Mouse (Mus musculus) hindbrain, embryonic 13.5 days (tissue): ENCODE results near the gene Ccdc32. TPM values are rescaled to one million over a fixed set of nuclear protein-coding genes. Genes with fewer than 3 reads are reported as not detected.

Experiments
- ATAC-seq: fragments of 200-750 bp; cut with Nextera tagmentation; 2 replicates; pipeline ENCODE4 v1.8.0; 2017; ENCODE audit warnings: moderate TSS enrichment; ENCODE audit not compliant: low FRiP score
- H3K27ac ChIP-seq: fragments of 300-500 bp; sonication (generic); 2 replicates; pipeline ENCODE4 v1.5.1; 2015; ENCODE audit warnings: inconsistent platforms, mild to moderate bottlenecking, moderate library complexity
- H3K27me3 ChIP-seq: fragments of 300-500 bp; sonication (generic); 2 replicates; pipeline ENCODE4 v1.6.1; 2015; ENCODE audit warnings: mild to moderate bottlenecking, inconsistent platforms
- H3K36me3 ChIP-seq: fragments of 300-500 bp; sonication (generic); 2 replicates; pipeline ENCODE4 v1.6.1; 2015; ENCODE audit warnings: mild to moderate bottlenecking, inconsistent platforms
- H3K4me1 ChIP-seq: fragments of 300-500 bp; sonication (generic); replicated peaks from 2 replicates; pipeline ENCODE4 v1.6.1; 2015; ENCODE audit warnings: inconsistent platforms
- H3K4me2 ChIP-seq: fragments of 300-500 bp; sonication (generic); 2 replicates; pipeline ENCODE4 v1.6.1; 2015; ENCODE audit warnings: inconsistent platforms, mild to moderate bottlenecking, moderate library complexity
- H3K4me3 ChIP-seq: fragments of 300-500 bp; sonication (generic); 2 replicates; pipeline ENCODE4 v1.5.1; 2015; ENCODE audit warnings: mild to moderate bottlenecking, inconsistent platforms
- H3K9ac ChIP-seq: fragments of 300-500 bp; sonication (generic); 2 replicates; pipeline ENCODE4 v1.6.1; 2015; ENCODE audit warnings: mild to moderate bottlenecking, inconsistent platforms
- H3K9me3 ChIP-seq: fragments of 300-500 bp; sonication (generic); 2 replicates; pipeline ENCODE4 v1.6.1; 2016; ENCODE audit warnings: inconsistent platforms
- WGBS: fragments of 180-500 bp; shearing (Covaris S2); methylation state at CpG from one replicate; pipeline ENCODE4 v1.1.7; 2015; 5-methylcytosine and 5-hydroxymethylcytosine counted together
- polyA plus RNA-seq: library from polyadenylated mRNA; unstranded; fragments of >200 nt; fragmentation: Nextera tagmentation; extraction: Ambion mirVana; gene quantifications from 2 replicates; pipeline ENCODE4 v1.2.1, GENCODE M21; 2015

Ccdc32 gene
- 34.2 and 36.0 TPM in 2 replicates for polyA plus RNA-seq

GRCm38 (mm10) chr2:119028941-119029551, at the start of gene Ccdc32:
TSS of gene Ccdc32 (minus strand) at chr2:119029393.
- peaks cover 19% of the 10 kb centered on the region for H3K4me1 ChIP-seq
- WGBS: 2% methylated on average over 28 of the region's 28 CpGs
- peak within 1 kb of the TSS; percentile 78 for H3K9ac ChIP-seq
- peak within 1 kb of the TSS; percentile 73 for H3K4me2 ChIP-seq
- H3K4me3 ChIP-seq: peak within 1 kb of the TSS; percentile 60
- H3K9me3 ChIP-seq: no peaks in the 10 kb centered on the region
- peak; percentile 96 for ATAC-seq
- peaks cover 22% of the 10 kb centered on the region for H3K36me3 ChIP-seq
- H3K27ac ChIP-seq: no peak within 1 kb of the TSS
- H3K27me3 ChIP-seq: 0 out of 2 replicates have a peak, but pooled peaks cover 2% of the 10 kb centered on the region

DNA sequence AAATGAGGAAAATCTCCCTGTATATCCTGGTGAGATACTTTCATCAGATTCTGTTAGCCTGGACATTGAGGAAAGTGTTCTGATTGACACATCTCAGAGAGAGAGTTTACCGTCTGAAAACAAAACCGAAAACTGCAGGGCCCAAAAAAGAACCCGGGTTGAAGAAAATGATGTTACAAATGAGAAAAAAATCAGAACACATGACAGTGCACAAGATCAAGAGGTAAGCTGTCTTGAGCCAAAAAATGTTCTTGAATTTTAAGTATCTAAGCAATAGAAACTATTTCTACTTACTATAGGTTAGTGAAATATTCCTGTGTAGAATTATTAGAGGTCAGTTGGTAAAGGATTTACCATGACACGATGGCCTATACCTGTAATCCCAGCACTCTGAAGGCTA, 43.2 kb upstream of the Ccdc32 start:
- no peaks in the 10 kb centered on the region for H3K27me3 ChIP-seq
- no peak overlapping the region for H3K9ac ChIP-seq
- no peak overlapping the region for H3K4me2 ChIP-seq
- no peak for ATAC-seq
- no peak overlapping the region for H3K4me3 ChIP-seq
- WGBS: 95% methylated on average over 4 of the region's 4 CpGs
- no peaks in the 10 kb centered on the region for H3K4me1 ChIP-seq
- H3K9me3 ChIP-seq: no peaks in the 10 kb centered on the region
- no peaks in the 10 kb centered on the region; the same call in 1 of the 2 replicates for H3K36me3 ChIP-seq
- H3K27ac ChIP-seq: no peak overlapping the region

DNA sequence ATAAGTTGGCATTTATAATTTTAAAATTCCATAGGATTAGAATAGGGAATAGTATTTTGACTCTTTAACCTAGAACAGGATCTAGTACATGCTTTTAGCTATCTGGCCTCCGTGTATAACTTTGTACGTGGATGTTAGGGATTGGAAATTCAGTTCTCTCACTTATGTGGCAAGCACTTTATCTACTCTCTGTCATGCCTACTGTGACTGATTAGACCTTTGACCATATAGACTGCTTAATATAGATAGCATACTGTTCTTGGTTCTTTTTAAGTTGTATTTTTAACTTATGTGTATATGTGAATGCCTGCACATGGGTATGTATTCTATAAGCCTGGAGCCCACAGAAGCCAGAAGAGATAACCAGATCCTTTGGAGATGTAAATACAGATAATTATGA, 30.9 kb upstream of the Ccdc32 start:
- no peak for ATAC-seq
- Histone ChIP-seq H3K9ac (no peak overlapping the region), H3K27ac (no peak overlapping the region), H3K27me3 (no peaks in the 10 kb centered on the region), H3K4me1 (no peaks in the 10 kb centered on the region), H3K4me2 (no peak overlapping the region), H3K36me3 (no peaks in the 10 kb centered on the region), H3K4me3 (no peak overlapping the region), H3K9me3 (no peaks in the 10 kb centered on the region)
- 96% methylated on average over 2 of the region's 2 CpGs for WGBS

- Histone ChIP-seq H3K27me3 (no peaks in the 10 kb centered on the region), H3K9me3 (no peaks in the 10 kb centered on the region), H3K4me2 (no peak overlapping the region), H3K4me3 (no peak overlapping the region), H3K4me1 (peaks cover 7% of the 10 kb centered on the region), H3K36me3 (no peaks in the 10 kb centered on the region), H3K27ac (no peak overlapping the region), H3K9ac (no peak overlapping the region)
- 96% methylated on average over 4 of the region's 4 CpGs for WGBS
- no peak for ATAC-seq
Observed at GRCm38 (mm10) chr2:119050132-119050650, 21.0 kb upstream of the Ccdc32 start.

GRCm38 (mm10) chr2:119047849-119048248, 18.7 kb upstream of the Ccdc32 start:
- peak overlapping the region; percentile 75 for H3K4me2 ChIP-seq
- WGBS: 24% methylated on average over 4 of the region's 4 CpGs
- H3K9ac ChIP-seq: peak overlapping the region; percentile 71; the same call in 1 of the 2 replicates
- peaks cover 7% of the 10 kb centered on the region for H3K4me1 ChIP-seq
- no peaks in the 10 kb centered on the region for H3K36me3 ChIP-seq
- no peak for ATAC-seq
- no peak overlapping the region for H3K27ac ChIP-seq
- H3K4me3 ChIP-seq: peak overlapping the region; percentile 79
- H3K9me3 ChIP-seq: no peaks in the 10 kb centered on the region
- no peaks in the 10 kb centered on the region for H3K27me3 ChIP-seq

GRCm38 (mm10) chr2:119046649-119047611, 17.7 kb upstream of the Ccdc32 start, which contains the start of gene Knl1:
TSS of gene Knl1 (plus strand) at chr2:119047119.
- H3K27me3 ChIP-seq: no peaks in the 10 kb centered on the region
- peak; percentile 98 for ATAC-seq
- no peaks in the 10 kb centered on the region; the same call in 1 of the 2 replicates for H3K36me3 ChIP-seq
- peak within 1 kb of the TSS; percentile 71 for H3K9ac ChIP-seq
- H3K4me3 ChIP-seq: peak within 1 kb of the TSS; percentile 79
- H3K27ac ChIP-seq: peak within 1 kb of the TSS; percentile 78
- peak within 1 kb of the TSS; percentile 75 for H3K4me2 ChIP-seq
- H3K4me1 ChIP-seq: peaks cover 7% of the 10 kb centered on the region
- WGBS: under 1% methylated on average over 77 of the region's 77 CpGs
- H3K9me3 ChIP-seq: no peaks in the 10 kb centered on the region

DNA sequence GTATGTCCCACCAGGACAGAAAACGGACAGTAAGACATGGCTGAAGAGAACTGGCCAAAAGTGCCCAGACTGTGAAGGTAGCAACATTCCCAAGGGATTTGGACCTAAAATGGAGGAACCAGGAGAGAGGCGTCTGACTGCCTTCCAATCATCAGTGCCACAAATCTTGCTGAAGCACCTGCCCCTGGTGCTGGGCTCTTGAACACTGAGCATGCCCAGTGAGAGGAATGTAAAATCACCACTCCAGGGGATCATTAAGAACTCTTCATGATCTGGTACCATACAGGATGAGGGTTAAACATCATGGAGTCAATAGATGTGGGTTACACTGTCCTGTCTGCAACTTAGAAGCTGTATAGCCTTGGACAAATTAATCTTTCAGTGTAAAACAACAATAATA, 16.0 kb upstream of the Ccdc32 start:
- no peak for ATAC-seq

DNA sequence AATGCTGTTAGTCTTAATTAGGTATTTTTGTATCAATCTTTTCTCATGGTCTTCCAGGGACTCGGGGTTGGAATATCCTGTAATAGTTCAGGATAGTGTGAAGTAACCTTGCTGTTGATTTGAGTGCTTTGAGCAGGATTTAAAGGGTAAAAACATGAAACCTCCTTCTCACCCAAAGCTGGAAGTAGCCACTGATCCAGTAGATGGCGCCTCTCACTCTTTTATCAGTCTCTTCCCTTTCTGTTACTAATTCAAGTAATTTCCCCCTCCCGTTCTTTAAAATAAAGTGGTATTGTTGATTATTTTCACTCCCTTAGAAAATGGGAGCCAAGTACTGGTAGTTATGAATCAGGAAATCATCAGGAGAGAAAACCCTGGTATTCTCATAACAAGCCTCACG, 11.7 kb upstream of the Ccdc32 start:
- no peaks in the 10 kb centered on the region for H3K9me3 ChIP-seq
- H3K27ac ChIP-seq: no peak overlapping the region
- no peaks in the 10 kb centered on the region for H3K27me3 ChIP-seq
- WGBS: 53% methylated on average over 4 of the region's 4 CpGs
- peaks cover 22% of the 10 kb centered on the region for H3K36me3 ChIP-seq
- no peak overlapping the region for H3K9ac ChIP-seq
- no peak for ATAC-seq
- H3K4me3 ChIP-seq: no peak overlapping the region
- no peak overlapping the region for H3K4me2 ChIP-seq
- peaks cover 2% of the 10 kb centered on the region for H3K4me1 ChIP-seq

More for the DNA sequence above, 16.0 kb upstream of the Ccdc32 start:
- H3K36me3 ChIP-seq: no peaks in the 10 kb centered on the region; the same call in 1 of the 2 replicates
- WGBS: 70% methylated on average over 2 of the region's 2 CpGs
- peaks cover 7% of the 10 kb centered on the region for H3K4me1 ChIP-seq
- no peaks in the 10 kb centered on the region for H3K27me3 ChIP-seq
- H3K4me3 ChIP-seq: no peak overlapping the region
- H3K4me2 ChIP-seq: no peak overlapping the region
- no peak overlapping the region for H3K9ac ChIP-seq
- no peak overlapping the region for H3K27ac ChIP-seq
- no peaks in the 10 kb centered on the region for H3K9me3 ChIP-seq

- H3K27me3 ChIP-seq: 0 out of 2 replicates have a peak, but pooled peaks cover 2% of the 10 kb centered on the region
- peak overlapping the region; percentile 80 for H3K4me2 ChIP-seq
- H3K9me3 ChIP-seq: no peaks in the 10 kb centered on the region
- H3K4me1 ChIP-seq: peaks cover 12% of the 10 kb centered on the region
- ATAC-seq: no peak
- H3K9ac ChIP-seq: peak overlapping the region; percentile 93
- H3K36me3 ChIP-seq: peaks cover 22% of the 10 kb centered on the region
- WGBS: 8% methylated on average over 7 of the region's 7 CpGs
- peak overlapping the region; percentile 94 for H3K27ac ChIP-seq
- H3K4me3 ChIP-seq: peak overlapping the region; percentile 94
Observed at GRCm38 (mm10) chr2:119035397-119035745, 6.2 kb upstream of the Ccdc32 start.

DNA sequence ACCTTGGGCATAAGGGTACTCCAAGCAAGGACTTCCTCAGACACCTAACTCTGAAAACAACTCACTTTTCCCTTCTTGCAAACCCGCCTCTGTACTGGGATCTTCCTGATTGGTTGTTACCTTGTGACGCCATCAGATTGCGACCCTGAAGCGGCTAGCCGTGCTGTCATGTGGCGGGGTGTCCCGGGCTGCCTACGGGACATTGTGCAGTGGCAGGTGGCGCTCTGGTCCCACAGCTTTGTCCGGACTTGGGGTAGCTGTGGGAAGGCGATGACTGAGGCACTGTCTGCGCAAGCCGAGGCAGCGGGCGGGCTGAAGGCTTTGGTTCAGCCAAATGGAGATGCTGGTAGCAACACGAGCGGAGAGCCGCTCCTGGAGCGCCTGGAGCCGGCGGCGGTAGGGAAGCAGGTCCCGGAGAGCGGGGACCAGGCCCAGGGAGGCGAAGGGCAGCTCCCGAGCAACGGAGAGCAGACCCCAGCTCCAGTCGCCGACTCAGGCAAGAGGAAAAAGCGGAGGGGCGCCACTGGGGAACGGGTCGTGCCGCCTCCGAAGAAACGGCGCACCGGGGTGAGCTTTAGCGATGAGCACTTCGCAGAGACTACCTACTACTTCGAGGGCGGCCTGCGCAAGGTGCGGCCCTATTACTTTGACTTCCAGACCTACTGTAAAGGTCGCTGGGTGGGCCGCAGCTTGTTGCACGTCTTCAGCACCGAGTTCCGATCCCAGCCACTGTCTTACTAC, 5.6 kb upstream of the Ccdc32 start, which contains the start of gene Rpusd2:
Rpusd2 (plus strand) TSS at position 135 of the 741 bp plus-strand sequence.
- H3K27me3 ChIP-seq: 0 out of 2 replicates have a peak, but pooled peaks cover 2% of the 10 kb centered on the region
- peaks cover 22% of the 10 kb centered on the region for H3K36me3 ChIP-seq
- H3K27ac ChIP-seq: peak within 1 kb of the TSS; percentile 94
- H3K4me2 ChIP-seq: peak within 1 kb of the TSS; percentile 80
- peak; percentile 95 for ATAC-seq
- peaks cover 12% of the 10 kb centered on the region for H3K4me1 ChIP-seq
- peak within 1 kb of the TSS; percentile 93 for H3K9ac ChIP-seq
- under 1% methylated on average over 49 of the region's 49 CpGs for WGBS
- H3K4me3 ChIP-seq: peak within 1 kb of the TSS; percentile 94
- H3K9me3 ChIP-seq: no peaks in the 10 kb centered on the region

DNA sequence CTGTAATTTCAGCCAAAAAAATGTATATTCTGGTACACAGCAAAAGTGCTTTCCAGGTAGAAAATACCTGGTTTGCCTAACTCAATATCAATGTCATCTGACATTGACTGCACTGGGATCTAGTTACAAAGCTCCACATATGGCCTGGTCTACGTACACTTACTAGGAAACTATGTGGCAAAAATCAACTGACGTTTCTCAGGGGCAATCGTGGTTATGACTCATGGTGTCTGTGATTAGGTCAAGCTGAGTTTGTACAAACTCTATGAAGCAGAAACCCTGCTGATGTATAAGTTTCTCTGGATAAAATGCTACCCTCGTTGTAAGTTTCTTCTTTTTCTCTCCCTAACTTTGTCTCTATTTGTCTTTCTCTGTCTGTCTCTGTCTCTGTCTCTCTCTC, 3.0 kb upstream of the Ccdc32 start:
- Histone ChIP-seq H3K9ac (no peak overlapping the region), H3K36me3 (peaks cover 4% of the 10 kb centered on the region), H3K27me3 (0 out of 2 replicates have a peak, but pooled peaks cover 2% of the 10 kb centered on the region), H3K4me1 (peaks cover 31% of the 10 kb centered on the region), H3K4me3 (no peak overlapping the region), H3K27ac (no peak overlapping the region), H3K9me3 (no peaks in the 10 kb centered on the region), H3K4me2 (no peak overlapping the region)
- no peak for ATAC-seq
- 71% methylated on average over 4 of the region's 4 CpGs for WGBS
